Mouse (Mus musculus): ENCODE results near the gene Ak3. TPM values are rescaled to one million over a fixed set of nuclear protein-coding genes. Genes with fewer than 3 reads are reported as not detected.

Ak3 gene
- polyA plus RNA-seq (2016; fragmentation: Nextera tagmentation; extraction: Ambion mirVana) = 79.7 and 80.8 TPM in 2 replicates

DNA sequence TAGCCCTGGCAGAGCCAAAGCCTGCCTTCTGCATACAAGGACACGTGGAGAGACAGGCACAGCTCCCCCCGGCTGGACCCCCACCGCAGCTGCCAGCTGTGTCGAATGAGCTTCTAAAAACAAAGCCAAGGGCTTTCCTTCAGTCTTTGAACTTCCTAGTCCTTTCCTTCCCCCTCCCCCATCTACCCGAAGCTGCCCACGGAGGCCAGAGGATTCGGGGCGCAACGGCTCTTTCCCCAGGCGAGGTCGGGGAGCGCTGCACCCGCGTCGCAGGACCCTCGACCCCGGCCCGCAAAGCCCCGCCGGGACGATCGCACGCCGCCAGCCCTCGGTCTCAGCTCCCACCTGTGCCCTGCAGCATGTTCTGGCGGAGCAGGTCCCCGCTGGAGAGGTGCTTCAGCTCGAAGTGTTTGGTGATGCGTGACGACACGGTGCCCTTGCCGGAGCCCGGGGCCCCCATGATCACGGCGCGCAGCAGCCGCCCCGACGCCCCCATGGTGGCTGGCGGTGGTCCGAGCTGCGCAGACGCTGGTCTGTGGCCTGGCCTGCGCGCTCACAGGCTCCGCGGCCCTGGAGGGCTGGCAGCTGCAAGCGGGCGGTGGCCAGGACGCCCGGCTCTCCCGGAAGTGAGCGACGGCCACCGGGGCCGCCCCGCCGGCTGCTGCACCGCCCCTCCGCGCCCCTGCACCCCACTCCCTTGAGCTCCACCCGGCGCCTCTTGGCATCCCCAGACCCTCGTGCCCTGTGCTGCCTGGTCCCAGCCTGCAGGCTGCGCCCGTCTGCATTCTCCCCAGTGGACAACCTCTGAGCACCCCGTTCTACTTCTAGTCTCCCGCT is at the start of gene Ak3:
Ak3 (minus strand) TSS at position 628 of the 837 bp plus-strand sequence.
- Histone ChIP-seq H3K9me3 (replicated peaks) (no peaks in the 10 kb centered on the region), H3K4me2 (peak within 1 kb of the TSS; percentile 72), H3K4me3 (peak within 1 kb of the TSS; percentile 87), H3K27ac (ENCODE audit: poor library complexity, severe bottlenecking) (peak within 1 kb of the TSS; percentile 94), H3K27me3 (replicated peaks) (no peaks in the 10 kb centered on the region), H3K9ac (peak within 1 kb of the TSS; percentile 95), H3K4me1 (replicated peaks) (peaks cover 21% of the 10 kb centered on the region), H3K36me3 (no peaks in the 10 kb centered on the region)
- peak; percentile 86 for ATAC-seq (ENCODE audit: insufficient number of reproducible peaks, low FRiP score)
- under 1% methylated on average over 62 of the region's 68 CpGs for WGBS

DNA sequence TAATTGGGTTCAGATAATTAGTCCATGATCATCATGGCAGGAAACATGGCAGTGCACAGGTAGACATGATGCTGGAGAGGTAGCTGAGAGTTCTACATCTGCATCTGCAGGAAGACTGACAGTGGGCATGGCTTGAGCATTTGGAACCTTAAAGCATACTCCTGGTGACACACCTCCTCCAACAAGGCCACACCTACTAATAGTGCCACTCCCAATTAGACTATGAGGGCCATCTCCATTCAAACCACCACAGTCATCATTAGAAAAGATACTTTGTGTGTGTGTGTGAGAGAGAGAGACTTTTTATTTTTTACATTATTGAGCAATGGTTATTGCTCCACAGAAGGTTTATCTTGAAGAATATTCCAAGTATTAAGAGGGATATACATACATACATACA is 44.4 kb upstream of the Ak3 start:
- no peak for ATAC-seq (ENCODE audit: insufficient number of reproducible peaks, low FRiP score)

DNA sequence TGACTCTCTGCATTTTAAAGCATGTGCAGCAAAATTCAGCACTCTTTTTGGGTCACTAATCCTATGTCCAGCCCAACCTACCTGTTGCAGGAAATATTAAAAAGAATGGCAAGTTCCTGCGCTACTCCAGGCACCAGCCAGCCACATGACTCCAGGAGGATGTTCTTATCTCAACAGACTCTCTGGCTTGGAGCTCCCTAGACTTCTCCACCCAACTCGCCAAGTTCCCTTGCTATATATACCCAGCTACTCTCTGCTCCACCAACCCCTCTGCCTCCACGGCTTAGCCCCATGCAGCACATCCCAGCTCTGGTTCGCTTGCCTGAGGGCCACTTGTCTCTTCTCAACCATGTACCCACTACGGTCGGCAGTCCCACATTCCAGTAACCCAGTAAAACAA is 40.9 kb upstream of the Ak3 start:
- Histone ChIP-seq H3K4me1 (replicated peaks) (no peaks in the 10 kb centered on the region; the same call in 1 of the 2 replicates), H3K9me3 (replicated peaks) (peaks cover 1% of the 10 kb centered on the region; the same call in 1 of the 2 replicates), H3K27me3 (replicated peaks) (no peaks in the 10 kb centered on the region), H3K27ac (ENCODE audit: poor library complexity, severe bottlenecking) (no peak overlapping the region), H3K4me3 (no peak overlapping the region), H3K4me2 (no peak overlapping the region), H3K9ac (no peak overlapping the region), H3K36me3 (no peaks in the 10 kb centered on the region)
- ATAC-seq (ENCODE audit: insufficient number of reproducible peaks, low FRiP score) = no peak
- WGBS = 55% methylated on average over 6 of the region's 6 CpGs

More for the DNA sequence above, 44.4 kb upstream of the Ak3 start:
- Histone ChIP-seq H3K27ac (ENCODE audit: poor library complexity, severe bottlenecking) (no peak overlapping the region), H3K36me3 (no peaks in the 10 kb centered on the region), H3K4me1 (replicated peaks) (no peaks in the 10 kb centered on the region; the same call in 1 of the 2 replicates), H3K9me3 (replicated peaks) (no peaks in the 10 kb centered on the region), H3K27me3 (replicated peaks) (no peaks in the 10 kb centered on the region), H3K4me2 (no peak overlapping the region), H3K9ac (no peak overlapping the region), H3K4me3 (no peak overlapping the region)

DNA sequence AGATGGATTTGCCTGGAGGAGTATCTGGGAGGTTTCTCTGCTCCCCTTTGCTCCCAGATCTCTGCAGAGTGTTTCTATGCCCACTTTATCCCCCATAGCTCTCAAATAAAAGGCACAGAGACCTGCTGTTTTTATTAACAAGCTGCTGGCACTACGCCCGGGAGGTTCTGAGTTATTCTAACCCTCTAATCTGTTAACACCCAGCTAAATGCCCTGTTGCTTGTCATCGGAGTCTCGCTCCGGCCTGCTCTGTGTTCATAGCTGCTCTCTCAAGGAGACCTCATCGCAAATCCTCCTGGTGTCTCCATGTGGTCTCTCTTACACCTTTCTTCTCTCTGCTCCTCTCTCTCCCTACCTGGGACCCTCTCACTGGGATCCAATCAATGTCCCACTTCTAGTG is 27.0 kb upstream of the Ak3 start:
- no peaks in the 10 kb centered on the region for H3K9me3 ChIP-seq (replicated peaks)
- peak overlapping the region; percentile 79 for H3K27ac ChIP-seq (ENCODE audit: poor library complexity, severe bottlenecking)
- peak overlapping the region; percentile 50 for H3K9ac ChIP-seq
- H3K4me3 ChIP-seq = no peak overlapping the region
- WGBS = 23% methylated on average over 6 of the region's 6 CpGs
- H3K36me3 ChIP-seq = no peaks in the 10 kb centered on the region
- H3K4me2 ChIP-seq = peak overlapping the region; percentile 22
- ATAC-seq (ENCODE audit: insufficient number of reproducible peaks, low FRiP score) = peak; percentile 73; the same call in 1 of the 2 replicates
- no peaks in the 10 kb centered on the region for H3K27me3 ChIP-seq (replicated peaks)
- H3K4me1 ChIP-seq (replicated peaks) = peaks cover 14% of the 10 kb centered on the region

DNA sequence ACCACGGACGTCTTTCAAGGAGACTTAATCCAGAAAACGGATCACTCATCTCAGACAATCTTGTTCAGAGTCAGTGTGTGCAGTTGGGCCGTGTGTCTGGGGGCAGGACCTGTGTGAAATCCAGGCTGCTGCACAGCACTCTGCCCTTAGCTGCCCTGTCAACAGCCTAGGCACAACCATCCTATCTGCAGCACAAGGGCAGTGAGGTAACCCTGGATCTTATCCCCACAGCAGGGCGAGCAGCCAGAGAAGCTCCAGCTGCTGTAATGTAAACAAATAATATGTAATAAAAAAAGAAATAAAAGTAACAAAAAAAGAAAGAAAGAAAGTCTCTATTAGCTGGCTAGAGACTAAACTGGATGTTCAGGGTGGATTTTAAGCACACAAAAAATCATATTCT is 21.4 kb upstream of the Ak3 start:
- no peaks in the 10 kb centered on the region for H3K27me3 ChIP-seq (replicated peaks)
- no peak overlapping the region for H3K27ac ChIP-seq (ENCODE audit: poor library complexity, severe bottlenecking)
- no peaks in the 10 kb centered on the region for H3K36me3 ChIP-seq
- H3K4me2 ChIP-seq = peak overlapping the region; percentile 20; the same call in 1 of the 2 replicates
- peaks cover 19% of the 10 kb centered on the region for H3K4me1 ChIP-seq (replicated peaks)
- H3K9me3 ChIP-seq (replicated peaks) = no peaks in the 10 kb centered on the region
- no peak for ATAC-seq (ENCODE audit: insufficient number of reproducible peaks, low FRiP score)
- H3K9ac ChIP-seq = no peak overlapping the region
- no peak overlapping the region for H3K4me3 ChIP-seq
- 47% methylated on average over 5 of the region's 5 CpGs for WGBS

DNA sequence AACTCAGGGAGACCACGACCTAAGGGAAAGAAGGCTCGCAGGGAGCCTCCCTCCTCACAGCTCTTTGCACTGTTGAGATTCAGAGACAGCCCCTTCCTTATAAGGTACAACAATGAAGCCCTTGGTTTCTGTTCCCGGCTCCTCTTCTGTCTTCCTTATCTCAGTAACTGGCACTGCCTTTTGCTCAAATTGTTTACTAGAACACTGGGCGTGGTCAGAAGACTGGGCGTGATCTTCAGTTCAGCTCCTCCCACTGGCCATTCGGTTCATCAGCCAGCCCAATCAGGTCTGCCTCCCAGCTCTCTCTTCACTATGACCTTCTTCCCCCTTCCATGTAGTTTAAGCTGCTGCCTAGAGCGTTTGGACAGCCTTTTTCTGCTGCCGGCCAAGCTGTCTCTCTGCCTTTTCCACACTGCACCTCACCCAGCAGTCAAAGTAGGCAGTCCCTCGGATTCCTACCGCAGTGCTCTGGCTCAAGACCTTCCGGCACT is 19.3 kb upstream of the Ak3 start:
- no peaks in the 10 kb centered on the region for H3K9me3 ChIP-seq (replicated peaks)
- H3K27me3 ChIP-seq (replicated peaks) = no peaks in the 10 kb centered on the region
- WGBS = 6% methylated on average over 11 of the region's 11 CpGs
- peaks cover 17% of the 10 kb centered on the region for H3K4me1 ChIP-seq (replicated peaks)
- H3K27ac ChIP-seq (ENCODE audit: poor library complexity, severe bottlenecking) = peak overlapping the region; percentile 73
- H3K4me3 ChIP-seq = peak overlapping the region; percentile 44
- no peaks in the 10 kb centered on the region for H3K36me3 ChIP-seq
- peak overlapping the region; percentile 60 for H3K4me2 ChIP-seq
- peak; percentile 90 for ATAC-seq (ENCODE audit: insufficient number of reproducible peaks, low FRiP score)
- peak overlapping the region; percentile 58 for H3K9ac ChIP-seq

DNA sequence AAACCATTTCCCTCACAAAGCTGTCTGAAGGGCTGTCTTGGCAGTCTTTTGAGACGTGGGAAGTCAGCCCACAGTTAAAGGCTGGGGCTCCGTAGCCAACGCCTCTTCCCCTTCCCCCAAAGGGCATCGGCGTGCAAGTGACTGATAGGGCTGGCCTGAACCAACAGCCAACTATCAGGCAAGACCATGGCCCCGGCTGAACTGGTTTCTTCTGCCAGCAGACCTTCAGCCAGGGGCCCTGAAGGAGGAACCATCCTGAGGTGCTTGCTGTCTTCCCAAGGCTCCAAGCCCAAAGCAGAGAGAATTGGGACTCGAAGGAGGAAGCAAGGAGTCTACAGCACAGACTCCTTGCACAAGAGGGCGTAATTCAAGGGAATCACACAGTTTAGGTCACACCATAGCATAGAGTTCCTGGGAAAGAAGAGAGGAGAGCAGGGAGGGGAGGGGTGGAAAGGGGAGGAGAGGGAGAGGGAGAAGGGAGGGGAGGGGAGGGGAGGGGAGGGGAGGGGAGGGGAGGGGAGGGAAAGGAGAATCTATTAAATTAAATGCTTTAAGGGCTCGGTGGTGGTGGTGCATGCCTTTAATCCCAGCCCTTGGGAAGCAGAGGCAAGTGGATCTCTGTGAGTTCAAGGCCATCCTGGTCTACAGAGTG is 16.8 kb upstream of the Ak3 start:
- WGBS = 40% methylated on average over 9 of the region's 9 CpGs
- Histone ChIP-seq H3K4me1 (replicated peaks) (peaks cover 17% of the 10 kb centered on the region), H3K27me3 (replicated peaks) (no peaks in the 10 kb centered on the region), H3K27ac (ENCODE audit: poor library complexity, severe bottlenecking) (peak overlapping the region; percentile 68), H3K4me3 (no peak overlapping the region), H3K9ac (no peak overlapping the region), H3K9me3 (replicated peaks) (no peaks in the 10 kb centered on the region), H3K4me2 (peak overlapping the region; percentile 59), H3K36me3 (no peaks in the 10 kb centered on the region)
- ATAC-seq (ENCODE audit: insufficient number of reproducible peaks, low FRiP score) = peak; percentile 84

DNA sequence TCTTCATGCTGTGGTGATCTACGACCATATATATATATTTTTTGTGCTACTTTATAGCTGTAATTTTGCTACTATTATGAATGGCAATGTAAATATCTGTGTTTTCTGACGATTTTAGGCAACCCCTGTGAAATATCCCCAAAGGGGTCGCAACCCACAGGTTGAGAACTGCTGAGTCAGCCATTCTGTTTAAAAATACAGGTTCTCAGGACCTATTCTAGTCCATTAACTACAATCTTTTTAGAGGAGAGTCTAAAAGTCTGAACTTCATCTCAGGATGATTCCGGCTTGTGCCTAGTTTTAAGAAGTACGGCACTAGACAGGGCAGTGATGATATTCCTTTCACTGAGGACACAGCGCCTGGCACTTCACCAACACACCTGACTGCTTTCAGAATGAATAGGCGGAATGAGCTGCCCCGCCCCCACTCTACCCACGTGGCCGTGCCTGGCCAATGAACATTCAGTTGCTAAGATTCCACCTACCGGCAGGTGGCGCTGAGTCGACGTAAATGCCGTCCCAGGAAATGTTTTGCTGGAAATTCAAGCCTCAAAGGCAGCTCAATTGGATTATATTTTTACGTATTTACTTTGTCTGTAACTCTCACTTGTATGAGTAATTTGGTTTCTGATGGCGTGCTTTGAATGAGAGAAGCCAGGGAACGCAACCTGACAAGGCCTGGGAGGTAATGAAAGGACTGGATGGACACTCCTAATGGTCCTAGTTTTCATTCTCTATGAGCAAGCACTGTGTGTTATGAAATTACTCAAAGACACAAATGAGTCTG is 16.0 kb upstream of the Ak3 start:
- H3K4me2 ChIP-seq = peak overlapping the region; percentile 59
- H3K9ac ChIP-seq = 0 out of 2 replicates have a peak overlapping the region, but pooled peaks have one; percentile 25
- H3K27ac ChIP-seq (ENCODE audit: poor library complexity, severe bottlenecking) = peak overlapping the region; percentile 68
- no peaks in the 10 kb centered on the region for H3K36me3 ChIP-seq
- peaks cover 12% of the 10 kb centered on the region for H3K4me1 ChIP-seq (replicated peaks)
- peak; percentile 87 for ATAC-seq (ENCODE audit: insufficient number of reproducible peaks, low FRiP score)
- 0 out of 2 replicates have a peak overlapping the region, but pooled peaks have one; percentile 5 for H3K4me3 ChIP-seq
- H3K27me3 ChIP-seq (replicated peaks) = no peaks in the 10 kb centered on the region
- H3K9me3 ChIP-seq (replicated peaks) = no peaks in the 10 kb centered on the region
- 13% methylated on average over 18 of the region's 18 CpGs for WGBS

DNA sequence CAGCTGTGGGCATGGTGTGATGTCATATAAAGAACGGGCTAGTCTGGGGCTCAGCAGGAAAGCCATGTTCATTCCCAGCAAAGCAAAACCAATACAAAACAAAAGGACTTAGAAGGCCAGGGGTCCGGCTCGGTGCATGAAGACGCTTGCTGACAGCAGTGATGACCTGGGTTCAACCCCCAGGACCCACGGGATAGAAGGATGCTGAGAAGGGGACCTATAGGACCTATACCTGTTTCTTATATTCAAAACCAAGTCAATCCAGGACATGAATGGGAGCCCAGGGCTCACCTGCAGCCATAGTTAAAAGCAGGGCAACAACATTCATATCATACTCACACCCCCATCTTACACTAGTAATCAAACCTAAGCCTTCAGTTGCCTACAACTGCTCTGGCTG is 15.2 kb upstream of the Ak3 start:
- no peak for ATAC-seq (ENCODE audit: insufficient number of reproducible peaks, low FRiP score)
- H3K9me3 ChIP-seq (replicated peaks) = no peaks in the 10 kb centered on the region
- no peaks in the 10 kb centered on the region for H3K36me3 ChIP-seq
- H3K4me2 ChIP-seq = no peak overlapping the region
- 82% methylated on average over 5 of the region's 5 CpGs for WGBS
- no peak overlapping the region for H3K27ac ChIP-seq (ENCODE audit: poor library complexity, severe bottlenecking)
- H3K27me3 ChIP-seq (replicated peaks) = no peaks in the 10 kb centered on the region
- H3K4me3 ChIP-seq = no peak overlapping the region
- peaks cover 11% of the 10 kb centered on the region for H3K4me1 ChIP-seq (replicated peaks)
- H3K9ac ChIP-seq = no peak overlapping the region

DNA sequence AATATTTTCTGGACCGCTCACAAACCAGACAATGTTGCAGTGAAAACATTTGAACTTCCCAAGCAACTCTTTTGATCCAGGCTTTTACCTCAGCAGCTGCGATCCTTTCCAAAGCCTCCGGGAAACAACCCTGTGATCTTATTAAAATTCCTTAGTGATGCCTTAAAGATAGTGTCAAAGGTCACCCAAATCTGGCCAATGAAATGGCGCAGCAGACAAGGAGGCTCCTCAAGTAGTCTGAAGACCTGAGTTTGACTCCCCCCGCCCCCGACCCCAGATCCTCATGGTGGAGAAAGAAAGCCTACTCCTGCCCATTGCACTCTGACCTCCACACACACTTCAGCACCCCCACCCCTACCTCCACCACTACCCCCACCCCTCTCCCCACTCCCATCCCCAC is 12.5 kb upstream of the Ak3 start:
- no peak for ATAC-seq (ENCODE audit: insufficient number of reproducible peaks, low FRiP score)
- Histone ChIP-seq H3K9ac (no peak overlapping the region), H3K4me1 (replicated peaks) (peaks cover 6% of the 10 kb centered on the region), H3K27me3 (replicated peaks) (0 out of 2 replicates have a peak, but pooled peaks cover 1% of the 10 kb centered on the region), H3K36me3 (no peaks in the 10 kb centered on the region), H3K9me3 (replicated peaks) (no peaks in the 10 kb centered on the region), H3K27ac (ENCODE audit: poor library complexity, severe bottlenecking) (no peak overlapping the region), H3K4me2 (no peak overlapping the region), H3K4me3 (no peak overlapping the region)
- 49% methylated on average over 6 of the region's 6 CpGs for WGBS

Data from heart, embryonic 12.5 days (tissue).